In the genomic region with DNA sequence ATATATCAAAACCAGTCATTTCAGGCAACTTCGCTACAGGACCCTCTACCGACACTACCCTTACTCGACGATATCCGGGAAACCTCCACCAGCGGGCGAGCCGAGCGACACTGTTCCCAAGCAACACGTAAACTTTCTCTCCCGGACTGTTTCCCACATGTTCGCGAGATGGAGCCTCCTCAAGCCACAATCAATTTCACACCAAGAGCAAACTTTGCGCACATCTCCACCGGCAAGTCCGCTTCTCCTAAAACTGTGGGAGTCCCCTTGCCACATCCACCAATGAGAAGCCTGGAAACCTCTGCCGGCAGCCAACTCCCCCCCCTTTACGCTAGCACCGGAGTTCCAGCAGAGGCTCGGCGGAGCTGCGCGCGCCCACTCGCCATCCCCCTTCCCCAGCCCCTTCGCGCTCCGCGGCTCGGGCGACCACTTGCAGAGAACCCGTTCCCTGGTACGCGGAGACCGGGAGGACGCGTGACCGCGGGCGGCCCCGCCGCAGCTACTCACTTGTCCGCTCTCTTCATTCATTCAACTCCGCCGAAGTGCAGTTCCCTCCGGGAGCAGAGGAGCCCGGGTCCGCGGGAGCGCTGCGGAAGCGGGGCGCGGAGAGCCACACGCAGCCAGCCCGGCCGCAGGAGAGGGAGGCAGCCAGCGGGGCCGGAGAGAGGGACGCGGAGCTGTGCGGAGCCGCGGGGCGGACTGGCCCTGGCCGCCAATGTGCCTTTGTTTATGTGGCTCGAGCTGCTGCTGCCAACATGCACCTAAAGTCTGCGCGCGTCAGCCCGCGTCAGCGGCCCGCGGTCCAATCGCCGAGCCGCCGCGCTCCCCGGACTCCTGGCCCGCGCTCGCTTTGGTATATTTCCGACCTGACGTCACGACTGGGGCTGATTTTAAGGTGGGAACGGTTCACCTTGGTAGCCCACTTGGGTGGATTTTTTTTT, we compare ENCODE assay signal across 8 mouse cellular contexts. TPM values are rescaled to one million over a fixed set of nuclear protein-coding genes. Genes with fewer than 3 reads are reported as not detected.
DNase-seq lines count a peak whose midpoint lies in the region; ATAC-seq and TF ChIP-seq lines count a peak whose summit lies in the region.

No protein-coding gene starts in this region.

- peak; percentile 63 for ATAC-seq in CD4-positive, CD25-positive, alpha-beta regulatory T cell, adult 4 months
- ATAC-seq in forebrain, embryonic 14.5 days, result peak; percentile 81
- peak; percentile 85 for ATAC-seq in neural tube, embryonic 15.5 days (ENCODE audit: low FRiP score)

- under 1% methylated on average over 73 of the region's 88 CpGs for WGBS in forebrain, embryonic 14.5 days
- WGBS in lung, adult 2 months, result under 1% methylated on average over 88 of the region's 88 CpGs
- WGBS in neural tube, embryonic 15.5 days, result under 1% methylated on average over 77 of the region's 88 CpGs

- H3K4me1 ChIP-seq in forebrain, embryonic 14.5 days (ENCODE audit: control insufficient read depth, insufficient read depth, low read length), result peaks cover 15% of the 10 kb centered on the region
- H3K4me1 ChIP-seq in lung, adult 2 months (ENCODE audit: control insufficient read depth, insufficient read depth, low read length), result peaks cover 2% of the 10 kb centered on the region; the same call in 1 of the 2 replicates
- peaks cover 58% of the 10 kb centered on the region for H3K4me1 ChIP-seq in neural tube, embryonic 15.5 days

- TF ChIP-seq CTCF in brain, embryonic 14.5 days (IDR thresholded peaks at IDR 0.05; ENCODE audit: borderline replicate concordance, extremely low read depth, insufficient read depth, insufficient read length), result no peak
- TF ChIP-seq CTCF in lung, adult 2 months (IDR thresholded peaks at IDR 0.05; ENCODE audit: insufficient read depth, low read length), result no peak

- H3K9me3 ChIP-seq in forebrain, embryonic 14.5 days (replicated peaks; ENCODE audit: control insufficient read depth, low read length), result no peaks in the 10 kb centered on the region
- no peaks in the 10 kb centered on the region for H3K9me3 ChIP-seq in neural tube, embryonic 15.5 days (replicated peaks)

- peak overlapping the region; percentile 70 for H3K27ac ChIP-seq in forebrain, embryonic 14.5 days (ENCODE audit: low read depth, low read length)
- 0 out of 2 replicates have a peak overlapping the region, but pooled peaks have one; percentile 18 for H3K27ac ChIP-seq in neural tube, embryonic 15.5 days (replicated peaks)

- TF ChIP-seq POLR2A in brain, embryonic 14.5 days (IDR thresholded peaks at IDR 0.05; ENCODE audit: borderline replicate concordance, extremely low read depth, insufficient read depth, insufficient read length, poor library complexity, severe bottlenecking), result peak; percentile 54; the same call in 1 of the 2 replicates
- TF ChIP-seq POLR2A in lung, adult 2 months (IDR thresholded peaks at IDR 0.05; ENCODE audit: borderline replicate concordance, extremely low read depth, low read depth, low read length), result peak; percentile 56; the same call in 1 of the 2 replicates

- peak overlapping the region; percentile 96 for H3K4me2 ChIP-seq in forebrain, embryonic 14.5 days (ENCODE audit: low read length)
- peak overlapping the region; percentile 99 for H3K4me2 ChIP-seq in neural tube, embryonic 15.5 days

- intact Hi-C loops in heart, postnatal 14 days (cut with DNase I), result loop anchor here (2.0 to 5.0 kb wide), 2 partner anchors 124 to 258 kb away; no protein-coding TSS in a partner anchor

- no peaks in the 10 kb centered on the region for H3K36me3 ChIP-seq in forebrain, embryonic 14.5 days (ENCODE audit: control insufficient read depth, insufficient read depth, low read length)
- no peaks in the 10 kb centered on the region for H3K36me3 ChIP-seq in neural tube, embryonic 15.5 days

- H3K9ac ChIP-seq in forebrain, embryonic 14.5 days (ENCODE audit: low read length), result peak overlapping the region; percentile 75
- H3K9ac ChIP-seq in neural tube, embryonic 15.5 days (replicated peaks), result peak overlapping the region; percentile 44

- peak; percentile 91 for DNase-seq in brain, embryonic 14.5 days (ENCODE audit: low read depth)
- peak; percentile 86 for DNase-seq in forebrain, embryonic 14.5 days (ENCODE audit: low spot score)
- DNase-seq in heart, postnatal 14 days, result peak; percentile 77 to 82
- peak; percentile 82 to 90 for DNase-seq in layer of hippocampus, adult 18-20 months (ENCODE audit: low spot score in 2 of 2)
- DNase-seq in lung, adult 2 months, result peak; percentile 82
- peak; percentile 68 for DNase-seq in thymus, postnatal 0 days (ENCODE audit: low spot score)

- H3K4me3 ChIP-seq in forebrain, embryonic 14.5 days (ENCODE audit: low read depth, low read length), result peak overlapping the region; percentile 72
- H3K4me3 ChIP-seq in lung, adult 2 months (replicated peaks; ENCODE audit: extremely low read depth, low read depth, low read length), result peak overlapping the region; percentile 78
- H3K4me3 ChIP-seq in neural tube, embryonic 15.5 days (replicated peaks), result peak overlapping the region; percentile 81

- H3K27me3 ChIP-seq in forebrain, embryonic 14.5 days (replicated peaks; ENCODE audit: control insufficient read depth, insufficient read depth, low read length), result peaks cover 34% of the 10 kb centered on the region
- peaks cover 57% of the 10 kb centered on the region for H3K27me3 ChIP-seq in neural tube, embryonic 15.5 days (replicated peaks)

RNA-seq across cellular contexts. Expression of gene Nr4a2, which starts 9.3 kb away (rescaled TPM):
- polyA plus RNA-seq in CD4-positive, CD25-positive, alpha-beta regulatory T cell, adult 4 months (2017; shearing (Covaris generic)), result 1 to 10 TPM; 2.5 to 3.5 TPM
- polyA plus RNA-seq in brain, embryonic 14.5 days (2012; rRNA removed), result 8.7 and 19.7 TPM in 2 replicates
- 8.2 and 16.1 TPM in 2 replicates for polyA plus RNA-seq in forebrain, embryonic 14.5 days (2014; fragmentation: Nextera tagmentation; extraction: Ambion mirVana)
- total RNA-seq in heart, postnatal 14 days (2021), result 1 to 10 TPM; 1.7 to 1.9 TPM
- 10 to 100 TPM; 71.6 to 74.3 TPM for total RNA-seq in layer of hippocampus, adult 18-20 months (2021)
- polyA plus RNA-seq in lung, adult 2 months (2012; rRNA removed), result 1.9 and 3.6 TPM in 2 replicates
- polyA plus RNA-seq in neural tube, embryonic 15.5 days (2015; fragmentation: Nextera tagmentation; extraction: Ambion mirVana), result 16.8 and 21.0 TPM in 2 replicates
- polyA plus RNA-seq in thymus, postnatal 0 days (2015; fragmentation: Nextera tagmentation; extraction: Ambion mirVana), result 0.71 and 0.85 TPM in 2 replicates

Comparison
In these comparisons a context has a peak if more than half of its experiments do, and no peak if none do; other contexts are left out.
1. Peak in every context shown above with its lines: DNase-seq, ATAC-seq, H3K4me3 ChIP-seq and H3K27ac ChIP-seq.